Comparison of ENCODE assay signal across 13 mouse cellular contexts in the genomic region with DNA sequence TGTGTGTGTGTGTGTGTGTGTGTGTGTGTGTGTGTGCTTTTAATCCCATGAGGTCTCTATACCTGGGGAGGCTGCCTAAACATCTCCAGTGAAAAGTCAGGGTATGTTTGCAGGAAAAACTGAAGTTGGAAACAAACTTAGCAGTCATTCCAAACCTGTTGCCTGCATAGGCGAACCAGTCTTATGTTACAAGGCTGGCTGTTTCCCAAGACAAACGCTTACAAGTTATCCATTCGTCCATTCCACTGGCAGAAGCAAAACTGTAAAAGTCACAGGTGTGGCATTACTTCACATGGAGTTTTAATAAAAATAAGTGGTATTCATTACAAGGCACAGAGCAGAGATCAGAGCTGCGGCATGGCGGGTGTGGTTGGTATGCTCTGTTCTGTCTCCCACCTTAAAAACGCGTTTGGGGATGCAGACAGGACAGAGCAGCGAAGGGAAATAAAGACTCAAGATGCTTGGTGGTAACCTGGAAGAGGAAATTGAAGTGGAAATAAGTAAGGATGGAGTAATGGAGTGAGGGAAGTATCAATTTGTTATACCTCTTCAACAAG. TPM values are rescaled to one million over a fixed set of nuclear protein-coding genes. Genes with fewer than 3 reads are reported as not detected.
DNase-seq lines count a peak whose midpoint lies in the region; ATAC-seq and TF ChIP-seq lines count a peak whose summit lies in the region.
"Had no signal": no experiment of that assay in that cellular context is flagged by ENCODE, and none has a peak within 500 bp of the region (broad histone marks: within the 10 kb centered on the region; RNA-seq: fewer than 3 reads in every experiment).

No protein-coding gene starts in this region.

- no peaks in the 10 kb centered on the region for H3K79me2 ChIP-seq in heart, adult 2 months (replicated peaks; ENCODE audit: control insufficient read depth, insufficient read depth, low read length)

- H3K4me2 ChIP-seq in heart, postnatal 0 days (ENCODE audit: low read depth, low read length) = 0 out of 2 replicates have a peak overlapping the region, but pooled peaks have one; percentile 100
- H3K4me2 ChIP-seq in lung, embryonic 16.5 days (ENCODE audit: low read depth, low read length) = peak overlapping the region; percentile 90
- peak overlapping the region; percentile 100 for H3K4me2 ChIP-seq in limb, embryonic 13.5 days (replicated peaks)
- peak overlapping the region; percentile 100 for H3K4me2 ChIP-seq in stomach, embryonic 16.5 days (ENCODE audit: low read depth, low read length)

- H3K9me3 ChIP-seq in heart, postnatal 0 days (replicated peaks; ENCODE audit: control insufficient read depth, low read length) = no peaks in the 10 kb centered on the region
- no peaks in the 10 kb centered on the region for H3K9me3 ChIP-seq in lung, embryonic 16.5 days (ENCODE audit: control insufficient read depth, low read length)
- no peaks in the 10 kb centered on the region for H3K9me3 ChIP-seq in limb, embryonic 13.5 days
- H3K9me3 ChIP-seq in stomach, embryonic 16.5 days (replicated peaks; ENCODE audit: control insufficient read depth, low read length) = no peaks in the 10 kb centered on the region; the same call in 1 of the 2 replicates
- H3K9me3 ChIP-seq: forebrain, embryonic 13.5 days had no signal

- intact Hi-C loops in heart, adult 2 months (cut with DNase I) = no loop called here

- H3K27ac ChIP-seq in heart, postnatal 0 days (ENCODE audit: low read depth) = no peak overlapping the region
- H3K27ac ChIP-seq in heart, adult 2 months = no peak overlapping the region
- peak overlapping the region; percentile 47 for H3K27ac ChIP-seq in lung, embryonic 16.5 days (ENCODE audit: low read length)
- H3K27ac ChIP-seq in limb, embryonic 13.5 days = no peak overlapping the region
- H3K27ac ChIP-seq in stomach, embryonic 16.5 days (ENCODE audit: low read length) = no peak overlapping the region
- H3K27ac ChIP-seq: forebrain, embryonic 13.5 days; liver, embryonic 14.5 days had no signal

- peaks cover 17% of the 10 kb centered on the region for H3K27me3 ChIP-seq in heart, postnatal 0 days (ENCODE audit: control insufficient read depth, insufficient read depth, low read length)
- peaks cover 6% of the 10 kb centered on the region for H3K27me3 ChIP-seq in heart, adult 2 months (ENCODE audit: control insufficient read depth, insufficient read depth, low read length)
- H3K27me3 ChIP-seq in lung, embryonic 16.5 days (ENCODE audit: control insufficient read depth, insufficient read depth, low read depth, low read length) = no peaks in the 10 kb centered on the region
- peaks cover 14% of the 10 kb centered on the region for H3K27me3 ChIP-seq in limb, embryonic 13.5 days
- no peaks in the 10 kb centered on the region; the same call in 1 of the 2 replicates for H3K27me3 ChIP-seq in stomach, embryonic 16.5 days (ENCODE audit: control insufficient read depth, insufficient read depth, low read length)
- H3K27me3 ChIP-seq: CH12.LX, Patski had no signal

- no peak overlapping the region for H3K4me3 ChIP-seq in heart, postnatal 0 days (ENCODE audit: low read depth, low read length)
- H3K4me3 ChIP-seq in heart, adult 2 months = no peak overlapping the region
- peak overlapping the region; percentile 90 for H3K4me3 ChIP-seq in lung, embryonic 16.5 days (ENCODE audit: low read length)
- peak overlapping the region; percentile 76 for H3K4me3 ChIP-seq in limb, embryonic 13.5 days
- H3K4me3 ChIP-seq in stomach, embryonic 16.5 days (replicated peaks; ENCODE audit: low read length) = peak overlapping the region; percentile 79

- no peak for TF ChIP-seq POLR2A in heart, adult 2 months (IDR thresholded peaks at IDR 0.05; ENCODE audit: insufficient read depth, low read depth, low read length)

- DNase-seq in heart, postnatal 0 days (ENCODE audit: low spot score) = no peak
- no peak for DNase-seq in heart, adult 2 months
- DNase-seq in lung, adult 18-20 months = no peak
- DNase-seq in gastrocnemius, postnatal 25 days = no peak
- DNase-seq: cerebellum, adult 8-10 months; thymus, adult 18-20 months had no signal

- no peak for ATAC-seq in heart, postnatal 0 days (ENCODE audit: insufficient read depth, low read depth)
- ATAC-seq in lung, embryonic 16.5 days (ENCODE audit: low read depth) = no peak
- ATAC-seq in limb, embryonic 13.5 days (ENCODE audit: low FRiP score, low read depth) = peak; percentile 53; the same call in 1 of the 2 replicates
- no peak for ATAC-seq in stomach, embryonic 16.5 days (ENCODE audit: insufficient read depth, low FRiP score)
- ATAC-seq: forebrain, embryonic 13.5 days; Patski had no signal

- no peak for TF ChIP-seq EP300 in heart, postnatal 0 days (IDR thresholded peaks at IDR 0.05; ENCODE audit: low read depth)
- no peak for TF ChIP-seq EP300 in heart, adult 2 months (IDR thresholded peaks at IDR 0.05; ENCODE audit: insufficient read depth, low read depth, low read length)

- WGBS in heart, postnatal 0 days = 66% methylated on average over 8 of the region's 8 CpGs
- 61% methylated on average over 8 of the region's 8 CpGs for WGBS in heart, adult 2 months
- 58% methylated on average over 8 of the region's 8 CpGs for WGBS in lung, embryonic 16.5 days
- 27% methylated on average over 8 of the region's 8 CpGs for WGBS in limb, embryonic 13.5 days
- 62% methylated on average over 8 of the region's 8 CpGs for WGBS in stomach, embryonic 16.5 days

- 0 out of 2 replicates have a peak, but pooled peaks cover 2% of the 10 kb centered on the region for H3K4me1 ChIP-seq in heart, postnatal 0 days (ENCODE audit: control insufficient read depth, insufficient read depth)
- H3K4me1 ChIP-seq in heart, adult 2 months (ENCODE audit: control insufficient read depth, insufficient read depth, low read length) = no peaks in the 10 kb centered on the region
- no peaks in the 10 kb centered on the region; the same call in 1 of the 2 replicates for H3K4me1 ChIP-seq in lung, embryonic 16.5 days (replicated peaks; ENCODE audit: control insufficient read depth, insufficient read depth, low read length)
- peaks cover 9% of the 10 kb centered on the region; the same call in 1 of the 2 replicates for H3K4me1 ChIP-seq in limb, embryonic 13.5 days
- no peaks in the 10 kb centered on the region for H3K4me1 ChIP-seq in stomach, embryonic 16.5 days (ENCODE audit: control insufficient read depth, insufficient read depth, low read length)

- H3K36me3 ChIP-seq in heart, postnatal 0 days (replicated peaks; ENCODE audit: control insufficient read depth, insufficient read depth, low read length) = no peaks in the 10 kb centered on the region
- H3K36me3 ChIP-seq in heart, adult 2 months (ENCODE audit: control insufficient read depth, insufficient read depth, low read length) = no peaks in the 10 kb centered on the region
- no peaks in the 10 kb centered on the region for H3K36me3 ChIP-seq in lung, embryonic 16.5 days (ENCODE audit: control insufficient read depth, insufficient read depth, low read length)
- no peaks in the 10 kb centered on the region for H3K36me3 ChIP-seq in limb, embryonic 13.5 days
- no peaks in the 10 kb centered on the region for H3K36me3 ChIP-seq in stomach, embryonic 16.5 days (ENCODE audit: control insufficient read depth, insufficient read depth, low read length)

- no peak overlapping the region for H3K9ac ChIP-seq in heart, postnatal 0 days (replicated peaks; ENCODE audit: low read depth, low read length)
- no peak overlapping the region for H3K9ac ChIP-seq in heart, adult 2 months (ENCODE audit: low read depth, low read length)
- peak overlapping the region; percentile 94; the same call in 1 of the 2 replicates for H3K9ac ChIP-seq in lung, embryonic 16.5 days (ENCODE audit: low read length)
- no peak overlapping the region for H3K9ac ChIP-seq in limb, embryonic 13.5 days
- H3K9ac ChIP-seq in stomach, embryonic 16.5 days (ENCODE audit: low read length) = no peak overlapping the region
- H3K9ac ChIP-seq: forebrain, embryonic 13.5 days; liver, embryonic 14.5 days had no signal

- TF ChIP-seq CTCF in heart, postnatal 0 days (IDR thresholded peaks at IDR 0.05; ENCODE audit: low read depth) = no peak
- TF ChIP-seq CTCF in heart, adult 2 months (IDR thresholded peaks at IDR 0.05) = no peak

RNA-seq across cellular contexts. Expression of a gene that starts 1.9 kb away (rescaled TPM):
- 9.9 and 10.9 TPM in 2 replicates for total RNA-seq in heart, postnatal 0 days (2014; rRNA removed; ENCODE audit: low replicate concordance)
- 2.8 and 3.1 TPM in 2 replicates for polyA plus RNA-seq in heart, postnatal 0 days (2015; fragmentation: Nextera tagmentation; extraction: Ambion mirVana)
- total RNA-seq in heart, adult 2 months (2021) = 1 to 10 TPM; 2.5 to 2.7 TPM
- 0.84 and 1.4 TPM in 2 replicates for polyA plus RNA-seq in heart, adult 2 months (2012; rRNA removed)
- 25.0 and 27.0 TPM in 2 replicates for polyA plus RNA-seq in lung, embryonic 16.5 days (2015; fragmentation: Nextera tagmentation; extraction: Ambion mirVana)
- polyA plus RNA-seq in limb, embryonic 13.5 days (2015; fragmentation: Nextera tagmentation; extraction: Ambion mirVana) = 6.7 and 6.8 TPM in 2 replicates
- 4.1 and 6.3 TPM in 2 replicates for polyA plus RNA-seq in stomach, embryonic 16.5 days (2015; fragmentation: Nextera tagmentation; extraction: Ambion mirVana)
- total RNA-seq in gastrocnemius, postnatal 25 days (2021) = 1 to 10 TPM in 1 of 2 experiments, under 1 TPM in 1; 1.00 to 1.5 TPM
- total RNA-seq: CH12.LX had no signal

Comparison
In these comparisons a context has a peak if more than half of its experiments do, and no peak if none do; other contexts are left out.
1. H3K4me3 ChIP-seq: peak in lung, embryonic 16.5 days (single experiment), limb, embryonic 13.5 days (single experiment) and stomach, embryonic 16.5 days (single experiment); none in heart, postnatal 0 days (single experiment) and heart, adult 2 months (single experiment).
2. Peak in every context shown above with its lines, with median percentiles within 50 percentile points of each other: H3K4me2 ChIP-seq.